Mouse (Mus musculus) T-helper 1 cell (primary cell): ENCODE measurements at regions not wholly inside any gene's neighbourhood (a gene's known extent, or its start where the extent isn't known, plus 50 kb on each side); places are given as distances from the start of the nearest gene placed in this dataset.

Experiments
- in situ Hi-C: fragments of 300-600 bp; cut with MboI, MseI; formaldehyde crosslinking; loops from one replicate; pipeline ENCODE4 v1.15.1; 2025; ENCODE audit warnings: high pct_unique_total_duplicates

- in situ Hi-C loops: loop anchor here (10.0 kb wide), 1 partner anchor 759 kb away; no protein-coding TSS in a partner anchor
These were observed 53.5 kb downstream of the Csf2 start for GRCm38 (mm10) chr11:54195954-54196353.

GRCm38 (mm10) chr11:54194733-54195132 lies 54.7 kb downstream of the Csf2 start:
- in situ Hi-C loops: loop anchor here (10.0 kb wide), 1 partner anchor 760 kb away; no protein-coding TSS in a partner anchor

- in situ Hi-C loops: loop anchor here (10.0 kb wide), 1 partner anchor 763 kb away; no protein-coding TSS in a partner anchor
These were observed 57.2 kb downstream of the Csf2 start for GRCm38 (mm10) chr11:54192275-54192674.

- in situ Hi-C loops: loop anchor here (5.0 kb wide), 1 partner anchor 41 kb away; no protein-coding TSS in a partner anchor
These were observed 61.6 kb downstream of the Csf2 start for GRCm38 (mm10) chr11:54187826-54188225.

- in situ Hi-C loops: loop anchor here (5.0 kb wide), 1 partner anchor 40 kb away; no protein-coding TSS in a partner anchor
These were observed 62.1 kb downstream of the Csf2 start for GRCm38 (mm10) chr11:54187377-54187776.

- in situ Hi-C loops: loop anchor here (5.0 kb wide), 1 partner anchor 39 kb away; no protein-coding TSS in a partner anchor
These were observed 63.6 kb downstream of the Csf2 start for GRCm38 (mm10) chr11:54185710-54186325.

- in situ Hi-C loops: no loop called here
These were observed 67.7 kb downstream of the Csf2 start for GRCm38 (mm10) chr11:54181696-54182323.
